Mouse (Mus musculus) ES-Bruce4 (cell line): Measurements from ENCODE around the gene Ptpn3. TPM values are rescaled to one million over a fixed set of nuclear protein-coding genes. Genes with fewer than 3 reads are reported as not detected.

ENCODE experiments used
- H3K27ac ChIP-seq: 2 replicates; pipeline ENCODE4 v1.5.1; 2012; ENCODE audit warnings: low read length, inconsistent platforms; ENCODE audit not compliant: insufficient read depth
- H3K27me3 ChIP-seq: 2 replicates; pipeline ENCODE4 v1.6.1; 2012; ENCODE audit warnings: mild to moderate bottlenecking, low read length, inconsistent platforms; ENCODE audit not compliant: control insufficient read depth, poor library complexity, insufficient read depth, severe bottlenecking
- H3K36me3 ChIP-seq: 2 replicates; pipeline ENCODE4 v1.6.1; 2012; ENCODE audit warnings: inconsistent platforms, mild to moderate bottlenecking, low read length, moderate library complexity; ENCODE audit not compliant: control insufficient read depth, poor library complexity, insufficient read depth, severe bottlenecking
- H3K4me1 ChIP-seq: one replicate; pipeline ENCODE4 v1.8.1; 2011; ENCODE audit warnings: low read length; ENCODE audit not compliant: control insufficient read depth, insufficient read depth
- H3K4me3 ChIP-seq: 2 replicates; pipeline ENCODE4 v1.5.1; 2011; ENCODE audit warnings: low read depth, mild to moderate bottlenecking, low read length
- H3K9ac ChIP-seq: 2 replicates; pipeline ENCODE4 v1.6.1; 2012; ENCODE audit warnings: low read depth, mild to moderate bottlenecking, inconsistent platforms; ENCODE audit not compliant: poor library complexity, severe bottlenecking
- H3K9me3 ChIP-seq: replicated peaks from 2 replicates; pipeline ENCODE4 v1.6.1; 2012; ENCODE audit warnings: mild to moderate bottlenecking, low read length, inconsistent platforms; ENCODE audit not compliant: control insufficient read depth, poor library complexity, insufficient read depth, severe bottlenecking
- CTCF ChIP-seq: IDR thresholded peaks from one replicate; pipeline ENCODE4 v1.8.1; 2011; ENCODE audit warnings: low read depth, low read length
- EP300 ChIP-seq: IDR thresholded peaks from 2 replicates; pipeline ENCODE4 v1.6.1; 2011; ENCODE audit warnings: low read depth, low read length; ENCODE audit not compliant: insufficient read depth
- POLR2A ChIP-seq: IDR thresholded peaks from one replicate; pipeline ENCODE4 v1.8.1; 2011; ENCODE audit warnings: low read length; ENCODE audit not compliant: insufficient read depth
- polyA plus RNA-seq: library from polyadenylated mRNA; stranded (reverse); fragments of >200 nt; gene quantifications from 2 replicates; pipeline ENCODE4 v1.2.4, GENCODE M21; 2011; ENCODE audit warnings: low read depth; ENCODE audit not compliant: missing spikeins, insufficient read depth, insufficient read length

Ptpn3 gene
- 30.6 and 34.8 TPM in 2 replicates for polyA plus RNA-seq

DNA sequence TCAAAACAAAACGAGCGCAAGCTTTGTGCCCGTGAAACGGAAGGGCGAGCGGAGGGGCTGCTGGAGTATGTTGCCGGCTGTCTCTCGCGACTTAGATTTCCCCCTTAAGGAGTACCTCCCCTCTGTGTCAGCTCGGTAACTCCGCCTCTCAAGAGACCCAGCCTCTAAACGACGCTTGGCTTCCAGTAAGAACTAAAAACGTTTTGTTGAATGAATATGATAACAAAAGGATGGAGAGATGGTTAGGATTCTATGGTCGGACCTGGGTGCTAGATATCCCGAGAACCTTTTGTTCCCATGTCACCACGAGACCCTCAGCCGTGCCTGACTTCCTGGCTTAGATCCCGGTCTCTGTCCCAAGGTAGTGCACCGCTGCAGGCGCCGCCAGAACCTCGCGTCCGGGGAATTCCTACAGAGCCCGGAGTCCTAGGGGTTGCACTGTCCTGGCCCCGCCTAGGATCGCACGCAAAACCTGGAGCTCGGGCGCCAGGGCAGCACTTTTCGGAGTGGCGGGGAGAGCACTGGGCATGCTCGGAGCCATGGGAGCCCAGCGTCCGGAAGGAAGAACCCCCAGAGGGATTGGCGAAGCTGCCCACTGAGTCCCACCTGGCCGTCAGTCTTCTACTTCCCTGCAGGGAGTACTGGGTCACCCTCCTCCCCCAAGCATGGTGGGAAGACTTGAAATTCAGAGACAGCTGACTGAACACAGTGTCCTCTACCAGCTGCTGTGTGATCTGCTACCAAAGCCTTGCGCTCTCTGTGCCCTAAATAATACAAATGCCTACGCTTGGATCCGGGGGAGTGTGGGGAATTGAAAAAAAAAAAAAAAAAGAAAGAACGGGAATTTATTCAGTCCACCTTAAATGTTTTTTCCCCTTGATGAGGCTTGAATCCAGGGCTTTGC lies at the start of gene Ptpn3:
Gene Ptpn3, minus strand, starts transcription at position 428 of the 904 bp plus-strand sequence.
- Histone ChIP-seq H3K4me3 (peak within 1 kb of the TSS; percentile 79), H3K27ac (peak within 1 kb of the TSS; percentile 69), H3K9me3 (no peaks in the 10 kb centered on the region), H3K4me1 (peaks cover 2% of the 10 kb centered on the region), H3K27me3 (no peaks in the 10 kb centered on the region), H3K9ac (peak within 1 kb of the TSS; percentile 94), H3K36me3 (no peaks in the 10 kb centered on the region)
- TF ChIP-seq CTCF (no peak), EP300 (peak; percentile 79), POLR2A (no peak)

DNA sequence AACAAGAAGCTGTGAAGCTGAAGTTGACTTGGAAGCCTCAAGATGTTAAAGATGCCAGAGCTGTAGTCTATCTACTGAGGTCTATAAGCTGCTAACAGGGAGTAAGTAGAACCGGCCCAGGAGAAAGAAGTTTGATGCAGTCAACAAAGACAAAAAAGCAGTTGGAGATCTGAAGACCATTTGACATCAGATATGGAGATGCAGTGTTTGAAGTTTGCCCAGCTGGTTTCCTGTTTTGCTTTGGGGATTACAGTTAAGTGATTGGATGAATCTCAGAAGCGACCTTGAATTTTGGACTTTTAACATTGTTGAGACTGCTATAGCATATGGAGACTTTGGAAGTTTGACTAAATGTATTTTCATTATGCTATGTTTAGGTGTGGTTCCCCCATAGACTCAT lies 48.9 kb upstream of the Ptpn3 start:
- Histone ChIP-seq H3K4me3 (no peak overlapping the region), H3K36me3 (no peaks in the 10 kb centered on the region), H3K9me3 (peaks cover 3% of the 10 kb centered on the region; the same call in 1 of the 2 replicates), H3K27ac (no peak overlapping the region), H3K27me3 (no peaks in the 10 kb centered on the region), H3K4me1 (no peaks in the 10 kb centered on the region), H3K9ac (no peak overlapping the region)
- TF ChIP-seq POLR2A (no peak), CTCF (no peak), EP300 (no peak)

DNA sequence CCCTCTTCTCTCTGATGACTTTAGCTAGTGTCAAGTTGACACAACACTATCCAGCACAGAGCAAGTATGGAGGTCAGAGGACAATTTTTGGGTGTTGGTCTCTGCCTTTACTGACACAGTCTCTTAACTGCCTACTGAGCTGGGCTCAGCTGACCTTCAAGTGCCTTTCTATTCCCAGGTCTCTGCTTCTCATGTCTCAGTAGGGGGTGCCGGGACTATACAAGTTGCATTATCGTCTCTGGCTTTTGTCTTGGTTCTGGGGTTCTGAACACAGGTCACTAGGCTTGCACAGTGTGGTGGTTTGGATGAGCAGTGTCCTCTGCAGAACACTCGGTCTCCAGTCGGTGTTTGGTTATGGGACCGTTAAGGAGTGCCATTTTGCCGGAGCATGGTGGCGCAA lies 42.4 kb upstream of the Ptpn3 start:
- no peaks in the 10 kb centered on the region for H3K4me1 ChIP-seq
- no peak for TF ChIP-seq POLR2A
- TF ChIP-seq EP300, result no peak
- TF ChIP-seq CTCF, result no peak
- 0 out of 2 replicates have a peak, but pooled peaks cover 3% of the 10 kb centered on the region for H3K9me3 ChIP-seq

DNA sequence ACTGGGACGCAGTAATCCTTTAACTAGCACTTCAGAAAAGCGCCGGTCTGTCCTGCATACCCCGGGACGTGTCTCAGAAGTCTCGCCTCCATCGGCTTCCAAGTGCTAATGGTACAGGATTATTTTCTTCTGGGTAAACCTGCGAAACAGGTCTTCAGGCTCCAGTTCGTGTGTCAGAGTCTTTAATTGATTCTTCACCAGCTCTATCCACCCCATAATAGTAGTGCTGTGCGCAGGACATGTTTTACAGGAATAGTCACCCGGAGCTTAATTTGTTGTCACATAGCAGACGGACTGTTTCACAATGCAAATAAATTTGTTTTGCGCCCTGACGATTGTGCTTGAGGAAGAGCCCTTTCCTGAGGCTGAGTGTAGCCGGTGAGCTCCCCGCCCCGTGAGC lies 37.3 kb upstream of the Ptpn3 start:
- TF ChIP-seq POLR2A (no peak), EP300 (no peak), CTCF (no peak)
- Histone ChIP-seq H3K9me3 (no peaks in the 10 kb centered on the region), H3K27me3 (no peaks in the 10 kb centered on the region), H3K27ac (no peak overlapping the region), H3K4me1 (no peaks in the 10 kb centered on the region), H3K9ac (no peak overlapping the region), H3K4me3 (no peak overlapping the region), H3K36me3 (no peaks in the 10 kb centered on the region)

More for the DNA sequence above, 42.4 kb upstream of the Ptpn3 start:
- no peak overlapping the region for H3K4me3 ChIP-seq
- H3K36me3 ChIP-seq, result no peaks in the 10 kb centered on the region
- H3K9ac ChIP-seq, result no peak overlapping the region
- H3K27me3 ChIP-seq, result no peaks in the 10 kb centered on the region
- H3K27ac ChIP-seq, result no peak overlapping the region

DNA sequence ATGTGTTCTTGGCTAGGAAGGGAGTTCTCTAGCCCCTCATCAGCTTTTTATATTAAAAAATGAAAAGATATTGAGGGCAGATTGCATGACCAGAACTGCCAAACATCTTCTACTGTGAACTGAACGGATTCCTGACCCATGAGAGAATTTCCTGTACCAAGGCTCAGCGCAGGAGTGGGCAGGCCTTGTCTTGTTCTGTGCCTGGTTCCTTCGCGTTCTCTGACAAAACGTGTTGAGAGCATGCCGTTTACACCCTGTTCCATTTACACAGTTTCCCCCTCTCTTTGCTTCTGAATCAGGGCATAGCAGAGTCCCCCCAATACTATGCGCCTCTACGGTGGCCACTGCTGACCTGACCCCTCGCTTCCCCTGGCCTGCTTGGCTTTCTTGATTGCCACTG lies 36.4 kb upstream of the Ptpn3 start:
- Histone ChIP-seq H3K4me1 (no peaks in the 10 kb centered on the region), H3K9ac (no peak overlapping the region), H3K4me3 (no peak overlapping the region), H3K9me3 (no peaks in the 10 kb centered on the region), H3K27ac (no peak overlapping the region), H3K27me3 (no peaks in the 10 kb centered on the region), H3K36me3 (no peaks in the 10 kb centered on the region)
- TF ChIP-seq EP300 (no peak), POLR2A (no peak), CTCF (no peak)
